Mouse (Mus musculus) frontal cortex, postnatal 25 days (tissue): ENCODE results near the gene Map1lc3b.

Experiments used
- DNase-seq, 2 experiments: peaks; one replicate each; pipeline ENCODE4 v3.0.0; 2022; ENCODE audit warnings: low spot score in 2 of 2

Map1lc3b gene

GRCm38 (mm10) chr8:121590203-121591177 is at the start of gene Map1lc3b:
TSS of gene Map1lc3b (plus strand) at chr8:121590361.
- DNase-seq, result peak; percentile 86 to 93

- DNase-seq, result no peak
Measured at GRCm38 (mm10) chr8:121541862-121542261, 48.3 kb upstream of the Map1lc3b start.

DNA sequence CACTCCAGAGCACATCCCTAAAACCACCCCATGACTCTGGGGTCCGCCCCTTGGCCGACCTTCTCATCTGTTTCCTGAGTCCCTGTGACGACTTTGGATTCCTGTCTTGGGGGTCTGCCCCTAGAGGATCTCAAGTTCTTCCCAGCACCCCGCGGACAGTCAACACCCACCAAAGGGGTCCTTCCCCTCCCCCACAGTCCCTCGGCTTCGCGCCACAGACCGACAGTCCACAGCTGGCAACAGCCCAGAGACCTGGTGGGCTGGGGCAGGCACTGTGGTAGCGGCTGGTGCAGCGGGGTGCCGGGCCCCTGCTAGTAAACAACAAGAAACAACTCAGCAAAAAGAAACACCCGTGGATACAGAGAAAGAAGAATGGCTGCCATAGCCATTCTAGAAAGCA is 47.3 kb upstream of the Map1lc3b start:
- no peak for DNase-seq

DNA sequence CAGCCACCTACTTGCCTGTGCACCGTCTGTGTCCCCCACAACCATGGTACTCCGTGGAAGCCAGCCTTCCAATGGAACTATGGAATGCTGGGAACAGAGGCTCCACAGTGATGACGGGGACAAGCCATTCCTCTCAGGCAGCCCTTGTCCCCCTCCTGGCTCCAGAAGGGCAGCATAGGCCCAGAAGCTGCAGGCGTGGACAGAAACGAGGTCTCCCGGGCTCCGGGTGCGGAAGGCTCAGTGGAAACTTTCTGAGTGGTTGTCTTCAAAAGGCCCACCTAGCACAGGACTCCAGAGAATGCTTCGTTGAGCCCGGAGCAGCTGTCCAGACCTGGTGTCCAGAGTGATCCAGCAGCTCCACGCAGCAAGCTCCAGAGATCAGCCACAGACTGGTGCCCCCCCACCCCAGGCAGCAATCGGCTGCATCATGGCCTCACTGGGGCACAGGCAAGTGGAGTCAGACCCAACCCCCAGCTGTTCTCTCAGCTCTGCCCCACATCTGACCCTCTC is 45.8 kb upstream of the Map1lc3b start, which contains the start of gene 1700018B08Rik:
Gene 1700018B08Rik, minus strand, starts transcription at position 45 of the 510 bp plus-strand sequence.
- no peak for DNase-seq

DNA sequence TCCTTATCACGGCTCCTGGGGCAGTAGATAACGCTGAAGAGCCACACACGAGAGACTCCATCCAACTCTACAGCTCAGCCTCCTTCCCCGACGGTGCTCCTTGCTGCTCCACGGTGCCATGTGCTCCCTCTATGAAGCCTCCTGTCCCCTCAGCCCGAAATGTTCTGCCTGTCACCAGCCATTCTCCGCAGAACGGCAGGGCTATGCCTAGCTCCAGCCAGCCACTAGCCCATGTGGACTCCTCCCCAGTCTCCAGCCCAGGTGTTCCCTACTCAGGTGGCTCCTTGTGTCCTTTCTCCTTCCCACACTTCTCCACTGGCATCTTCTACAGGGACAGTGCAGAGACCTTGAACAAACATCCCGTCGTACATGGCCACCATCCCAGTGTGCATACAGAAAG is 45.2 kb upstream of the Map1lc3b start:
- no peak for DNase-seq

DNA sequence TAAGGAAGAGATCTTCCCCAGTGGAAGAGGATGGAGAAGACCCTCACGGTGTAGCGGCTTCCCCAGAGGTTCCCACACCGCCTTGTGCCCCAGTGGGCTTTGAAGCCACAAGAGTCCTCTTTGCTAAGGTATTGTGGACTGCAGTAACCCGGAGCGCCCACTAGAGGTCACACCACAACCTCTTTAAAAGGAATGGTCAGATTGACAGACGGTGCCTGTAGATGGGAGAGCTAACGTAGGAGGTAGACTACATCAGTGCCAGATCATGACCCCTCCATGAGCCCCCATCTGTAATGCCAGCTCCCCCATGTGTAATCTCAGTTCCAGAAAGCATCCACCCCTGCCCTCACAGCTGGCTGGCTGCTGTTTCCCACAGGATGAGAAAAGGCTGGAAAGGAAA is 43.0 kb upstream of the Map1lc3b start:
- DNase-seq, result peak; percentile 66 to 67

GRCm38 (mm10) chr8:121550056-121550455 is 40.1 kb upstream of the Map1lc3b start:
- no peak for DNase-seq

- DNase-seq, result no peak
Measured at GRCm38 (mm10) chr8:121551065-121551985, 38.8 kb upstream of the Map1lc3b start.

- no peak for DNase-seq
Measured at GRCm38 (mm10) chr8:121552506-121552905, 37.7 kb upstream of the Map1lc3b start.

GRCm38 (mm10) chr8:121553831-121554475 is 36.2 kb upstream of the Map1lc3b start:
- DNase-seq, result no peak

GRCm38 (mm10) chr8:121557746-121558145 is 32.4 kb upstream of the Map1lc3b start:
- DNase-seq, result no peak

DNA sequence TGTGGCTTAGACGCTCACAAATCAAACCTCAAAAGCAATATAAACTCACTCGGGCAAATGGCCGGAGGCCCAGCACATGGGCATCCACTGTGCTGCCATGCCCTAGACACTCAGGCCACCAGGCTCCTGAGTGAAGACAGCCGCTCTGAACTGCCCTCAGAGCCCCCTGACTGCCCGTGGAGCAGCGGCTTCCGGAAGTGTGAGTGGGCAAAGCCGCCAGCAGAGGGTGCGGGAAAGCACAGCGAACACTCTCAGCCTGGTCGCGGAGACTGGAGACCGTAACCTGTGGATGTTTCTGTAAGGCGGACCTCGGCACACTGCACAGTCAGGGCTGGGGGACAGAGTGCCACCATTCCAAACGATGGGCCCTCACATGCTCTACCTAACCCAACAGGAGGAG is 31.6 kb upstream of the Map1lc3b start:
- no peak for DNase-seq

DNA sequence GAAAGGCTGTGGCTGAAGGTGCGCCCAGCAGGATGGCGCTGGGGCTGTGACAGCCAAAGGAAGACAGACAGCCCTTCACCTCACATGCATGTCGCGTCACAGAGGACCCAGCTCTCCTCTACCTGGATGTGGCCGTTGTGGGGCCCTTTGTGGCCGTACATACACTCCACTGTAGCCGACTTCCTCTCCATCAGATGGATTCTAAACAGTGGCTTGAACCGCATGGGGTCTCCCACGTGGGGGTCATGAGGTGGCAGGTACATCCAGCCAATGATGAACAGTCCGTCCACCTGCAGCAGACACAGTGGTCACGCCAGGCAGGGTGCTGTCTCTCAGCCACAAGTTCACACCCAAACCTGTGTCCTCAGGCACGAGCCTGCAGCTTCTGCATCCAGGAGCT is 30.4 kb upstream of the Map1lc3b start:
- DNase-seq, result no peak

GRCm38 (mm10) chr8:121560432-121561100 is 29.6 kb upstream of the Map1lc3b start:
- no peak for DNase-seq

GRCm38 (mm10) chr8:121561636-121562345 is 28.4 kb upstream of the Map1lc3b start:
- no peak for DNase-seq

DNA sequence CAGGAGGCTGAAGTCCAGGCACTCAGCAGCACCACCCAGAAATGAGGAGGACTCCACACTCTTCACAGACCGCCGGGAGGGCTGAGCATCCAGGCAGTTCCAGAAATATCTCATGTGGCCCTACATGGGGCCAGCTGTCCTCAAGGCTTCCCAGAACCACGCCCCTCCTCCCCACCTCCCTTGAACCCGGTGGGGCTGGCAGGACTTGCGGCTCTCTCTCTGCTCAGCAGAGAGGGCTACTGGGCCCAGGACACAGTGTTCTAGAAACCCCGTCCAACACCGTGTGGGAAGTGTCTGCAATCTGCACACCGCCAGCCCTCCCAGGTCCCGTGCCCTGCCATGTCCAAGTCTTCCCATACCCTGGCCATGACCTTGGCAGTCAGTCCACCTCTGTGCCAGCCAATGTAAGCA is 27.2 kb upstream of the Map1lc3b start:
- DNase-seq, result no peak

DNA sequence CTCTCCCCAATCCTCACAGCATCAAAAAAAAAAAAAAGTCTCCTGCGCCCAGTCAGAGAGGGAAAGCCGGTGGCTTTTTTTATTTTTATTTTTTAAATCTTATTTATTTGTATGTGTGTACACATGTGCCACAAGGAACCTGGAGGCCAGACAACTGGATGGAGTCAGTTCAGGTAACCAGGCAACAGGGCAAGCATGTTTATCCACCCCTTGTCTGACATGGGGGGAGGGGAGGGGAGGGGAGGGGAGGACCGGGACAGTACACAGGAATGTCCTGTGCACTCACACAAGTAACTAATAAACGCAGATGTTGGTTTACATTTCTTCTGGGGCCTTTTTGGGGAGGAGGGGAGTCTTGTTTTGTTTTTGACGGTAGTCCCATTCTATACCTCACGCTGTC is 26.5 kb upstream of the Map1lc3b start:
- DNase-seq, result no peak

- DNase-seq, result no peak
Measured at GRCm38 (mm10) chr8:121568321-121568720, 21.8 kb upstream of the Map1lc3b start.

GRCm38 (mm10) chr8:121570335-121570734 is 19.8 kb upstream of the Map1lc3b start:
- no peak for DNase-seq

DNA sequence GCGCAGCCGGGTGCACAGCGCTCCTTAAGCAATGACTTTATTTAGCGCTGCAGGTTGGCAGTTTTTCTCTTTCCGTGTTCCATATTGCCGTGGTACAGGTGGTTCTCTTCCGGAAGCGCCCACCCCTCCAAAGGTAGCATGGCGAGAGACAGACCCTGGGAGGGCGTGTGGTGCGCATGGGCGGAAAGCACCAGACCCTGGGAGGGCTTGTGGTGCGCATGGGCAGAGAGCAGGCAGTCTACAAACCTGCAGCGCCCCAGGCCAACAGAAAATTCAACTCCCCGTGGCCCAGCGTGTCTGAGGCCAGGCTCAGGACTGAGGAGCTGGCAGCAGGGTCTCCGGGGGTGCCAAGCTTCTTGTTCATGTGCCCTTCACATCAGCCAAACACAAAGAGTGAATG is 19.4 kb upstream of the Map1lc3b start:
- DNase-seq, result no peak
